Mouse (Mus musculus): ENCODE data around the gene Fcgrt. TPM values are rescaled to one million over a fixed set of nuclear protein-coding genes. Genes with fewer than 3 reads are reported as not detected.

Gene Fcgrt
- total and polyA plus RNA-seq, 3 experiments: 0.27 to 1.7 TPM; not detected in 1

- H3K9me3 ChIP-seq (replicated peaks; ENCODE audit: insufficient read depth, low read length): no peaks in the 10 kb centered on the region
- H3K79me2 ChIP-seq (ENCODE audit: control insufficient read depth, insufficient read depth, low read length, poor library complexity): peaks cover 6% of the 10 kb centered on the region
- peak; percentile 92 for DNase-seq (ENCODE audit: low read depth, low spot score)
- H3K27ac ChIP-seq (ENCODE audit: control insufficient read depth, low read depth, low read length): peak overlapping the region; percentile 92
- H3K9ac ChIP-seq (ENCODE audit: control insufficient read depth, low read depth, low read length, poor library complexity, severe bottlenecking): peak overlapping the region; percentile 75
- H3K4me1 ChIP-seq (ENCODE audit: control insufficient read depth in 1 of 2, insufficient read depth in 2 of 2, low read length in 2 of 2): peaks cover 11 to 33% of the 10 kb centered on the region in 2 experiments
- no peaks in the 10 kb centered on the region for H3K27me3 ChIP-seq (ENCODE audit: control insufficient read depth in 1 of 2, insufficient read depth in 2 of 2, low read length in 2 of 2)
- peak overlapping the region; percentile 61 to 74 for H3K4me3 ChIP-seq (ENCODE audit: control insufficient read depth in 1 of 2, insufficient read depth in 1 of 2, low read depth in 2 of 2, low read length in 2 of 2)
- peaks cover 0 to 22% of the 10 kb centered on the region in 2 experiments; a peak in 2 of 4 replicates for H3K36me3 ChIP-seq (ENCODE audit: control insufficient read depth in 1 of 2, insufficient read depth in 2 of 2, low read length in 2 of 2)
- no peak for TF ChIP-seq JUND (IDR thresholded peaks at IDR 0.05; ENCODE audit: low read depth, low read length)
- TF ChIP-seq GABPA (IDR thresholded peaks at IDR 0.05; ENCODE audit: low read depth, low read length): no peak
- TF ChIP-seq HCFC1 (IDR thresholded peaks at IDR 0.05; ENCODE audit: low read depth, low read length): 0 out of 2 replicates have a peak, but pooled peaks have one; percentile 30
- no peak for TF ChIP-seq MYC (IDR thresholded peaks at IDR 0.05; ENCODE audit: low read depth, low read length)
- TF ChIP-seq UBTF (IDR thresholded peaks at IDR 0.05; ENCODE audit: borderline replicate concordance, insufficient read depth, low read depth, low read length): no peak
- TF ChIP-seq POLR2AphosphoS2 (IDR thresholded peaks at IDR 0.05; ENCODE audit: low read length): 0 out of 2 replicates have a peak, but pooled peaks have one; percentile 26
- TF ChIP-seq ZNF384 (IDR thresholded peaks at IDR 0.05; ENCODE audit: low read depth, low read length): no peak
- TF ChIP-seq POLR2A (IDR thresholded peaks at IDR 0.05; ENCODE audit: control insufficient read depth in 1 of 2, insufficient read depth in 1 of 2, low read depth in 1 of 2, low read length in 2 of 2, poor library complexity in 1 of 2): peak; percentile 41 to 53; a peak in 2 of 4 replicates
- no peak for TF ChIP-seq POLR2AphosphoS5 (IDR thresholded peaks at IDR 0.05; ENCODE audit: borderline replicate concordance, low read depth, low read length)
- TF ChIP-seq RAD21 (IDR thresholded peaks at IDR 0.05; ENCODE audit: low read depth, low read length): no peak
- TF ChIP-seq NELFE (IDR thresholded peaks at IDR 0.05; ENCODE audit: low read depth, low read length): no peak
- peak; percentile 54; the same call in 1 of the 2 replicates for TF ChIP-seq ZMIZ1 (IDR thresholded peaks at IDR 0.05; ENCODE audit: low read depth, low read length)
- no peak for TF ChIP-seq USF1 (IDR thresholded peaks at IDR 0.05; ENCODE audit: low read depth, low read length)
- TF ChIP-seq TCF12 (IDR thresholded peaks at IDR 0.05; ENCODE audit: low read depth, low read length): 0 out of 2 replicates have a peak, but pooled peaks have one; percentile 4
- TF ChIP-seq ETS1 (IDR thresholded peaks at IDR 0.05; ENCODE audit: low read depth, low read length): no peak
- TF ChIP-seq GATA1 (IDR thresholded peaks at IDR 0.05; ENCODE audit: low read depth, low read length): no peak
- TF ChIP-seq MEF2A (IDR thresholded peaks at IDR 0.05; ENCODE audit: extremely low read depth, insufficient replicate concordance, low read depth, low read length, poor library complexity, severe bottlenecking): no peak
- TF ChIP-seq ZKSCAN1 (IDR thresholded peaks at IDR 0.05; ENCODE audit: low read depth, low read length): no peak
- TF ChIP-seq CHD1 (IDR thresholded peaks at IDR 0.05; ENCODE audit: low read depth, low read length): no peak
- no peak for TF ChIP-seq MYB (IDR thresholded peaks at IDR 0.05; ENCODE audit: low read depth, low read length)
- TF ChIP-seq KAT2A (conservative IDR thresholded peaks at IDR 0.05; ENCODE audit: low read depth, low read length): no peak
- no peak for TF ChIP-seq MAZ (IDR thresholded peaks at IDR 0.05; ENCODE audit: low read depth, low read length)
Observed at GRCm38 (mm10) chr7:45134544-45135026, 30.9 kb upstream of the Fcgrt start.
